Comparison of ENCODE assay signal across 21 mouse cellular contexts in genomic region chr7:27197634-27198033, GRCm38 (mm10). TPM values are rescaled to one million over a fixed set of nuclear protein-coding genes. Genes with fewer than 3 reads are reported as not detected.
DNase-seq lines count a peak whose midpoint lies in the region; ATAC-seq and TF ChIP-seq lines count a peak whose summit lies in the region.
"Had no signal": no experiment of that assay in that cellular context is flagged by ENCODE, and none has a peak within 500 bp of the region (broad histone marks: within the 10 kb centered on the region; RNA-seq: fewer than 3 reads in every experiment).

No protein-coding gene starts in this region.

- H3K4me3 ChIP-seq in heart, embryonic 12.5 days: no peak overlapping the region
- no peak overlapping the region for H3K4me3 ChIP-seq in spleen, adult 2 months (ENCODE audit: extremely low read depth, insufficient read depth, insufficient read length)
- H3K4me3 ChIP-seq: midbrain, embryonic 12.5 days had no signal

- 89% methylated on average over 8 of the region's 8 CpGs for WGBS in heart, embryonic 12.5 days
- 90% methylated on average over 8 of the region's 8 CpGs for WGBS in spleen, adult 2 months

- H3K4me1 ChIP-seq in heart, embryonic 12.5 days (replicated peaks): peaks cover 16% of the 10 kb centered on the region
- H3K4me1 ChIP-seq in spleen, adult 2 months (ENCODE audit: control insufficient read depth, insufficient read depth, insufficient read length): peaks cover 5% of the 10 kb centered on the region; the same call in 1 of the 2 replicates

- peaks cover 57% of the 10 kb centered on the region for H3K36me3 ChIP-seq in heart, embryonic 12.5 days
- peaks cover 7% of the 10 kb centered on the region for H3K36me3 ChIP-seq in spleen, adult 2 months (ENCODE audit: control insufficient read depth, insufficient read depth, low read length)

- TF ChIP-seq POLR2A in spleen, adult 2 months (IDR thresholded peaks at IDR 0.05; ENCODE audit: low read depth, low read length): no peak

- no peaks in the 10 kb centered on the region for H3K27me3 ChIP-seq in heart, embryonic 12.5 days (replicated peaks)
- H3K27me3 ChIP-seq in spleen, adult 2 months (ENCODE audit: control insufficient read depth, insufficient read depth, low read length): no peaks in the 10 kb centered on the region
- H3K27me3 ChIP-seq: midbrain, embryonic 12.5 days had no signal

- no peak overlapping the region for H3K27ac ChIP-seq in heart, embryonic 12.5 days (ENCODE audit: poor library complexity, severe bottlenecking)
- peak overlapping the region; percentile 19; the same call in 1 of the 2 replicates for H3K27ac ChIP-seq in spleen, adult 2 months (ENCODE audit: insufficient read depth, low read length)
- H3K27ac ChIP-seq: midbrain, embryonic 12.5 days had no signal

- ATAC-seq in heart, embryonic 12.5 days (ENCODE audit: insufficient number of reproducible peaks, low FRiP score): no peak
- no peak for ATAC-seq in erythroblast, adult 5-6 weeks (replicated peaks; ENCODE audit: low FRiP score, poor library complexity, severe bottlenecking)

- TF ChIP-seq CTCF in spleen, adult 2 months (IDR thresholded peaks at IDR 0.05; ENCODE audit: extremely low read depth, insufficient read depth, insufficient read length, insufficient replicate concordance): no peak

- no peaks in the 10 kb centered on the region for H3K9me3 ChIP-seq in heart, embryonic 12.5 days (replicated peaks)
- H3K9me3 ChIP-seq: hindbrain, embryonic 10.5 days; midbrain, embryonic 12.5 days had no signal

- 0 out of 2 replicates have a peak overlapping the region, but pooled peaks have one; percentile 20 for H3K9ac ChIP-seq in heart, embryonic 12.5 days
- H3K9ac ChIP-seq: midbrain, embryonic 12.5 days had no signal

- no peak for DNase-seq in heart, adult 8-10 months (ENCODE audit: low spot score)
- DNase-seq in spleen, adult 2 months (ENCODE audit: low read depth in 1 of 2, low spot score in 2 of 2): no peak
- DNase-seq in spleen, adult 18-20 months: no peak
- peak; percentile 41 to 55 for DNase-seq in adrenal gland, postnatal 36 days
- no peak for DNase-seq in cerebellum, adult 9-11 months
- DNase-seq: cerebellum, postnatal 36 days; kidney, adult 9 months; kidney, postnatal 4 days; lung, adult 2 months; lung, postnatal 4 days; right cerebral cortex, postnatal 4 days had no signal

- H3K4me2 ChIP-seq in heart, embryonic 12.5 days: no peak overlapping the region
- H3K4me2 ChIP-seq: midbrain, embryonic 12.5 days had no signal

RNA-seq across cellular contexts. Expression of gene Snrpa, which starts 1.6 kb away (rescaled TPM):
- polyA plus RNA-seq in heart, embryonic 12.5 days (2016; fragmentation: Nextera tagmentation; extraction: Ambion mirVana): 155 and 167 TPM in 2 replicates
- total RNA-seq in heart, adult 8-10 months (2022): 10 to 100 TPM; 39.6 to 48.6 (median 47.4) TPM
- polyA plus RNA-seq in spleen, adult 2 months (2012; rRNA removed): 93.7 and 142 TPM in 2 replicates
- 10 to 100 TPM; 78.6 to 84.2 TPM for total RNA-seq in adrenal gland, postnatal 36 days (2021)
- 30.3 and 43.2 TPM in 2 replicates for total RNA-seq in erythroblast, adult 5-6 weeks (2015; ENCODE audit: low replicate concordance)
- total RNA-seq in erythroblast, adult 5-6 weeks (2017; ENCODE audit: low replicate concordance): 12.7 and 19.5 TPM in 2 replicates

RNA-seq across cellular contexts. Expression of gene BC024978, which starts 2.1 kb away (rescaled TPM):
- polyA plus RNA-seq in heart, embryonic 12.5 days (2016; fragmentation: Nextera tagmentation; extraction: Ambion mirVana): 2.9 and 3.2 TPM in 2 replicates
- 10 to 100 TPM; 14.1 to 19.5 (median 15.8) TPM for total RNA-seq in heart, adult 8-10 months (2022)
- polyA plus RNA-seq in spleen, adult 2 months (2012; rRNA removed): 9.5 and 12.1 TPM in 2 replicates
- 10 to 100 TPM; 21.0 to 25.0 TPM for total RNA-seq in adrenal gland, postnatal 36 days (2021)
- 0.63 and 2.3 TPM in 2 replicates for total RNA-seq in erythroblast, adult 5-6 weeks (2015; ENCODE audit: low replicate concordance)
- 0.34 and 0.84 TPM in 2 replicates for total RNA-seq in erythroblast, adult 5-6 weeks (2017; ENCODE audit: low replicate concordance)

RNA-seq across cellular contexts. Expression of gene Mia, which starts 16.7 kb away (rescaled TPM):
- polyA plus RNA-seq in heart, embryonic 12.5 days (2016; fragmentation: Nextera tagmentation; extraction: Ambion mirVana): 0.92 TPM in 1 of 2 replicates, not detected in the other
- total RNA-seq in heart, adult 8-10 months (2022): under 1 TPM in 3 of 4 experiments, not detected in 1; 0.52 to 0.89 (median 0.53) TPM
- polyA plus RNA-seq in spleen, adult 2 months (2012; rRNA removed): 1.0 and 2.3 TPM in 2 replicates
- total RNA-seq in adrenal gland, postnatal 36 days (2021): under 1 TPM; 0.50 to 0.56 TPM
- not detected in 2 replicates for total RNA-seq in erythroblast, adult 5-6 weeks (2015; ENCODE audit: low replicate concordance)
- not detected in 2 replicates for total RNA-seq in erythroblast, adult 5-6 weeks (2017; ENCODE audit: low replicate concordance)

RNA-seq across cellular contexts. Expression of gene Gm21983, which starts 16.7 kb away (rescaled TPM):
- polyA plus RNA-seq in heart, embryonic 12.5 days (2016; fragmentation: Nextera tagmentation; extraction: Ambion mirVana): 0.34 and 0.64 TPM in 2 replicates
- total RNA-seq in heart, adult 8-10 months (2022): not detected
- polyA plus RNA-seq in spleen, adult 2 months (2012; rRNA removed): not detected in 2 replicates
- not detected for total RNA-seq in adrenal gland, postnatal 36 days (2021)
- not detected in 2 replicates for total RNA-seq in erythroblast, adult 5-6 weeks (2015; ENCODE audit: low replicate concordance)
- not detected in 2 replicates for total RNA-seq in erythroblast, adult 5-6 weeks (2017; ENCODE audit: low replicate concordance)
- total RNA-seq: gastrocnemius, adult 8-10 months; left cerebral cortex, postnatal 14 days; MEL had no signal
- polyA plus RNA-seq: embryonic facial prominence, embryonic 11.5 days; lung, adult 2 months; neural tube, embryonic 14.5 days; thymus, postnatal 0 days had no signal

RNA-seq across cellular contexts. Expression of gene Rab4b, which starts 18.9 kb away (rescaled TPM):
- polyA plus RNA-seq in heart, embryonic 12.5 days (2016; fragmentation: Nextera tagmentation; extraction: Ambion mirVana): 51.2 and 53.5 TPM in 2 replicates
- 10 to 100 TPM in 3 of 4 experiments, 1 to 10 TPM in 1; 9.4 to 13.5 (median 12.3) TPM for total RNA-seq in heart, adult 8-10 months (2022)
- polyA plus RNA-seq in spleen, adult 2 months (2012; rRNA removed): 78.8 and 111 TPM in 2 replicates
- total RNA-seq in adrenal gland, postnatal 36 days (2021): 10 to 100 TPM; 50.9 to 59.0 TPM
- total RNA-seq in erythroblast, adult 5-6 weeks (2015; ENCODE audit: low replicate concordance): 11.1 and 18.0 TPM in 2 replicates
- total RNA-seq in erythroblast, adult 5-6 weeks (2017; ENCODE audit: low replicate concordance): 4.0 and 7.8 TPM in 2 replicates

Comparison
In these comparisons a context has a peak if more than half of its experiments do, and no peak if none do; other contexts are left out.
1. DNase-seq: peak in adrenal gland, postnatal 36 days (2 of 2); none in heart, adult 8-10 months (single experiment), spleen, adult 2 months (0 of 2), spleen, adult 18-20 months (0 of 2) and cerebellum, adult 9-11 months (single experiment).
2. RNA of gene BC024978, which starts 2.1 kb away (total RNA-seq): 21.0 to 25.0 TPM in adrenal gland, postnatal 36 days and 14.1 to 19.5 TPM in heart, adult 8-10 months; 0.34 to 2.3 TPM in erythroblast, adult 5-6 weeks; every median in the first group is over 4 times any median in the second.